Mouse (Mus musculus): ENCODE measurements around the gene Cpe. TPM values are rescaled to one million over a fixed set of nuclear protein-coding genes. Genes with fewer than 3 reads are reported as not detected.

The Cpe gene
- polyA plus RNA-seq, 1 experiment from 2014 or later = 173 TPM

- Histone ChIP-seq H3K4me3 (ENCODE audit: low read depth, low read length) (no peak overlapping the region), H3K27ac (ENCODE audit: low read depth, low read length) (no peak overlapping the region), H3K27me3 (replicated peaks; ENCODE audit: control insufficient read depth, insufficient read depth, low read length) (no peaks in the 10 kb centered on the region), H3K4me1 (replicated peaks; ENCODE audit: control insufficient read depth, insufficient read depth, low read length) (no peaks in the 10 kb centered on the region), H3K36me3 (ENCODE audit: control insufficient read depth, insufficient read depth) (no peaks in the 10 kb centered on the region), H3K9me3 (ENCODE audit: control insufficient read depth) (no peaks in the 10 kb centered on the region), H3K9ac (ENCODE audit: low read depth, low read length) (no peak overlapping the region), H3K4me2 (replicated peaks; ENCODE audit: low read depth) (no peak overlapping the region)
- WGBS = 63% methylated on average over 4 of the region's 4 CpGs
- TF ChIP-seq CTCF (IDR thresholded peaks at IDR 0.05; ENCODE audit: low read depth) = no peak
- no peak for ATAC-seq
Observed at GRCm38 (mm10) chr8:64643382-64643781, 49.5 kb downstream of the Cpe start.

GRCm38 (mm10) chr8:64642799-64643198 lies 50.1 kb downstream of the Cpe start:
- H3K36me3 ChIP-seq (ENCODE audit: control insufficient read depth, insufficient read depth) = no peaks in the 10 kb centered on the region
- 82% methylated on average over 3 of the region's 3 CpGs for WGBS
- H3K4me2 ChIP-seq (replicated peaks; ENCODE audit: low read depth) = no peak overlapping the region
- ATAC-seq = no peak
- no peak overlapping the region for H3K4me3 ChIP-seq (ENCODE audit: low read depth, low read length)
- H3K9me3 ChIP-seq (ENCODE audit: control insufficient read depth) = no peaks in the 10 kb centered on the region
- no peak overlapping the region for H3K27ac ChIP-seq (ENCODE audit: low read depth, low read length)
- H3K9ac ChIP-seq (ENCODE audit: low read depth, low read length) = no peak overlapping the region
- H3K4me1 ChIP-seq (replicated peaks; ENCODE audit: control insufficient read depth, insufficient read depth, low read length) = no peaks in the 10 kb centered on the region
- H3K27me3 ChIP-seq (replicated peaks; ENCODE audit: control insufficient read depth, insufficient read depth, low read length) = no peaks in the 10 kb centered on the region
- TF ChIP-seq CTCF (IDR thresholded peaks at IDR 0.05; ENCODE audit: low read depth) = no peak

- H3K4me3 ChIP-seq (ENCODE audit: low read depth, low read length) = no peak overlapping the region
- no peak for TF ChIP-seq CTCF (IDR thresholded peaks at IDR 0.05; ENCODE audit: low read depth)
Observed at GRCm38 (mm10) chr8:64640599-64640998, 52.3 kb downstream of the Cpe start.

GRCm38 (mm10) chr8:64639676-64640075 lies 53.2 kb downstream of the Cpe start:
- H3K4me3 ChIP-seq (ENCODE audit: low read depth, low read length) = no peak overlapping the region
- H3K4me2 ChIP-seq (replicated peaks; ENCODE audit: low read depth) = no peak overlapping the region
- WGBS = 86% methylated on average over 5 of the region's 5 CpGs
- H3K9me3 ChIP-seq (ENCODE audit: control insufficient read depth) = no peaks in the 10 kb centered on the region
- H3K27ac ChIP-seq (ENCODE audit: low read depth, low read length) = no peak overlapping the region
- no peaks in the 10 kb centered on the region for H3K27me3 ChIP-seq (replicated peaks; ENCODE audit: control insufficient read depth, insufficient read depth, low read length)
- no peaks in the 10 kb centered on the region for H3K4me1 ChIP-seq (replicated peaks; ENCODE audit: control insufficient read depth, insufficient read depth, low read length)
- H3K9ac ChIP-seq (ENCODE audit: low read depth, low read length) = no peak overlapping the region
- no peak for TF ChIP-seq CTCF (IDR thresholded peaks at IDR 0.05; ENCODE audit: low read depth)
- peak; percentile 53; the same call in 1 of the 2 replicates for ATAC-seq
- no peaks in the 10 kb centered on the region for H3K36me3 ChIP-seq (ENCODE audit: control insufficient read depth, insufficient read depth)

More at GRCm38 (mm10) chr8:64640599-64640998, 52.3 kb downstream of the Cpe start:
- no peaks in the 10 kb centered on the region for H3K36me3 ChIP-seq (ENCODE audit: control insufficient read depth, insufficient read depth)
- no peaks in the 10 kb centered on the region for H3K27me3 ChIP-seq (replicated peaks; ENCODE audit: control insufficient read depth, insufficient read depth, low read length)
- no peak overlapping the region for H3K9ac ChIP-seq (ENCODE audit: low read depth, low read length)
- no peak for ATAC-seq
- H3K27ac ChIP-seq (ENCODE audit: low read depth, low read length) = no peak overlapping the region
- 91% methylated on average over 1 of the region's 1 CpGs for WGBS
- no peaks in the 10 kb centered on the region for H3K4me1 ChIP-seq (replicated peaks; ENCODE audit: control insufficient read depth, insufficient read depth, low read length)
- no peak overlapping the region for H3K4me2 ChIP-seq (replicated peaks; ENCODE audit: low read depth)
- no peaks in the 10 kb centered on the region for H3K9me3 ChIP-seq (ENCODE audit: control insufficient read depth)

GRCm38 (mm10) chr8:64634901-64635300 lies 58.0 kb downstream of the Cpe start:
- no peak overlapping the region for H3K4me3 ChIP-seq (ENCODE audit: low read depth, low read length)
- H3K4me1 ChIP-seq (replicated peaks; ENCODE audit: control insufficient read depth, insufficient read depth, low read length) = no peaks in the 10 kb centered on the region
- no peak overlapping the region for H3K4me2 ChIP-seq (replicated peaks; ENCODE audit: low read depth)
- 68% methylated on average over 3 of the region's 3 CpGs for WGBS
- H3K27me3 ChIP-seq (replicated peaks; ENCODE audit: control insufficient read depth, insufficient read depth, low read length) = no peaks in the 10 kb centered on the region
- no peak overlapping the region for H3K27ac ChIP-seq (ENCODE audit: low read depth, low read length)
- TF ChIP-seq CTCF (IDR thresholded peaks at IDR 0.05; ENCODE audit: low read depth) = no peak
- H3K9ac ChIP-seq (ENCODE audit: low read depth, low read length) = no peak overlapping the region
- no peaks in the 10 kb centered on the region for H3K36me3 ChIP-seq (ENCODE audit: control insufficient read depth, insufficient read depth)
- no peaks in the 10 kb centered on the region for H3K9me3 ChIP-seq (ENCODE audit: control insufficient read depth)
- ATAC-seq = peak; percentile 63

- H3K27ac ChIP-seq (ENCODE audit: low read depth, low read length) = no peak overlapping the region
- H3K4me1 ChIP-seq (replicated peaks; ENCODE audit: control insufficient read depth, insufficient read depth, low read length) = no peaks in the 10 kb centered on the region
- H3K9me3 ChIP-seq (ENCODE audit: control insufficient read depth) = no peaks in the 10 kb centered on the region
- 0 out of 2 replicates have a peak, but pooled peaks have one; percentile 19 for ATAC-seq
- no peak overlapping the region for H3K4me3 ChIP-seq (ENCODE audit: low read depth, low read length)
- 60% methylated on average over 8 of the region's 8 CpGs for WGBS
- no peaks in the 10 kb centered on the region for H3K36me3 ChIP-seq (ENCODE audit: control insufficient read depth, insufficient read depth)
- no peak for TF ChIP-seq CTCF (IDR thresholded peaks at IDR 0.05; ENCODE audit: low read depth)
- H3K9ac ChIP-seq (ENCODE audit: low read depth, low read length) = no peak overlapping the region
- no peak overlapping the region for H3K4me2 ChIP-seq (replicated peaks; ENCODE audit: low read depth)
- H3K27me3 ChIP-seq (replicated peaks; ENCODE audit: control insufficient read depth, insufficient read depth, low read length) = no peaks in the 10 kb centered on the region
Observed at GRCm38 (mm10) chr8:64634131-64634865, 58.6 kb downstream of the Cpe start.
